Mouse (Mus musculus): ENCODE data around the gene Ptcd1. TPM values are rescaled to one million over a fixed set of nuclear protein-coding genes. Genes with fewer than 3 reads are reported as not detected.

Gene Ptcd1
- total RNA-seq, 1 experiment, result 14.3 TPM

DNA sequence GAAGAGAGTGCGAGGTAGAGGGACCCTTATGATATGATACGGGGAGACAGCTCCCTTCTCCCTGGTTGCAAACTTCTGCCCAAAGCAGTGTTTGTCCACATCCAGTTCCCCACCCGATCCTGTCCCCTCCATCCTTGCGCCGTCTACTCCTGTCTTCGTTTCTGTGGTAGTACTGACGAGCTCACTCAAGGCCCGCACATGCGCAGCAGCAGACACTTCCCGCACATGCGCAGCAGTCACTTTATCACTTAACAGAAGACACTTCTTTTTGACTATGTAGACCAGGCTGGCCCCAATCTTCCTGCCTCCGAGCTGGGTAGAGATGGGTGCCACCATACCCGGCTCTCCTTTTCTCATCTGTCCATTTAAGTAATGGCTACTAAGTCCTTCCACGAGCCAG is 5.5 kb downstream of the Ptcd1 start:
- H3K9ac ChIP-seq (ENCODE audit: insufficient read depth, low read depth, low read length, poor library complexity, severe bottlenecking), result no peak overlapping the region
- in situ Hi-C loops (cut with MboI; ENCODE audit: low sequenced_read_pairs in 2 of 2, unreplicated experiment in 2 of 2), result no loop called here
- peaks cover 2 to 3% of the 10 kb centered on the region in 2 experiments; a peak in 2 of 4 replicates for H3K4me1 ChIP-seq (ENCODE audit: control insufficient read depth in 2 of 2, insufficient read depth in 2 of 2, low read length in 2 of 2, poor library complexity in 1 of 2)
- no peaks in the 10 kb centered on the region for H3K9me3 ChIP-seq (ENCODE audit: control insufficient read depth, insufficient read depth, low read depth, low read length)
- no peak for DNase-seq (ENCODE audit: low read depth, low spot score)
- no peak overlapping the region for H3K27ac ChIP-seq (ENCODE audit: insufficient read depth, low read depth, low read length, poor library complexity, severe bottlenecking)
- TF ChIP-seq ZNF384 (IDR thresholded peaks at IDR 0.05; ENCODE audit: low read depth, low read length) (no peak), HCFC1 (IDR thresholded peaks at IDR 0.05; ENCODE audit: borderline replicate concordance, insufficient read depth, low read length) (no peak), CHD2 (IDR thresholded peaks at IDR 0.05; ENCODE audit: low read depth, low read length) (no peak), MAFK (IDR thresholded peaks at IDR 0.05; ENCODE audit: insufficient read depth, low read depth, low read length) (no peak)
- no peak overlapping the region for H3K4me3 ChIP-seq (ENCODE audit: insufficient read depth in 1 of 2, low read depth in 1 of 2, low read length in 2 of 2, poor library complexity in 1 of 2, severe bottlenecking in 1 of 2)
- peaks cover 22% of the 10 kb centered on the region for H3K36me3 ChIP-seq (ENCODE audit: control insufficient read depth, insufficient read depth, low read length, poor library complexity, severe bottlenecking)

DNA sequence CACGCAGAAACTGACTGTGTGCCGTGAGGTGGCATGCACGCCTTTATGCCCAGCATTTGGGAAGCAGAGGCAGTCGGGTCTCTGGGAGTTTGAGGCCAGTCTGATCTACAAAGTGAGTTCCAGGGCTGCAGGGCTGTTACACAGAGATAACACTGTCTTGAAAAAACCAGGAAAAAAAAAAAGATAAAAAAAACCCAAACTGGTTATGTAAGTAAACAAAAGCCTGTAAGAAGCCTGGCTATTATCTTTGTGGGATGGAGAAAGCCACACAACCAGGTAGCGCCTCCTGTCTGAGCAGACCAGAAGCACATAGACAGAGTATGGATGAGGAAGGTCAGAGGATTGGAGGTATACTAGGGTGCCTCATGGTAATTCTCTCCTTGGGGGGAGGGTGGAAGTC is 14.2 kb downstream of the Ptcd1 start:
- Histone ChIP-seq H3K4me3 (ENCODE audit: insufficient read depth in 1 of 2, low read depth in 1 of 2, low read length in 2 of 2, poor library complexity in 1 of 2, severe bottlenecking in 1 of 2) (no peak overlapping the region), H3K36me3 (ENCODE audit: control insufficient read depth, insufficient read depth, low read length, poor library complexity, severe bottlenecking) (peaks cover 45% of the 10 kb centered on the region), H3K27ac (ENCODE audit: insufficient read depth, low read depth, low read length, poor library complexity, severe bottlenecking) (no peak overlapping the region), H3K9me3 (ENCODE audit: control insufficient read depth, insufficient read depth, low read depth, low read length) (no peaks in the 10 kb centered on the region), H3K9ac (ENCODE audit: insufficient read depth, low read depth, low read length, poor library complexity, severe bottlenecking) (no peak overlapping the region), H3K4me1 (ENCODE audit: control insufficient read depth in 2 of 2, insufficient read depth in 2 of 2, low read length in 2 of 2, poor library complexity in 1 of 2) (no peaks in the 10 kb centered on the region)
- TF ChIP-seq HCFC1 (IDR thresholded peaks at IDR 0.05; ENCODE audit: borderline replicate concordance, insufficient read depth, low read length) (no peak), CHD2 (IDR thresholded peaks at IDR 0.05; ENCODE audit: low read depth, low read length) (no peak), ZC3H11A (IDR thresholded peaks at IDR 0.05; ENCODE audit: borderline replicate concordance, low read depth, low read length) (no peak), MAFK (IDR thresholded peaks at IDR 0.05; ENCODE audit: insufficient read depth, low read depth, low read length) (no peak), ZNF384 (IDR thresholded peaks at IDR 0.05; ENCODE audit: low read depth, low read length) (no peak)
- in situ Hi-C loops (cut with MboI; ENCODE audit: low sequenced_read_pairs in 2 of 2, unreplicated experiment in 2 of 2), result no loop called here
- DNase-seq (ENCODE audit: low read depth, low spot score), result no peak

DNA sequence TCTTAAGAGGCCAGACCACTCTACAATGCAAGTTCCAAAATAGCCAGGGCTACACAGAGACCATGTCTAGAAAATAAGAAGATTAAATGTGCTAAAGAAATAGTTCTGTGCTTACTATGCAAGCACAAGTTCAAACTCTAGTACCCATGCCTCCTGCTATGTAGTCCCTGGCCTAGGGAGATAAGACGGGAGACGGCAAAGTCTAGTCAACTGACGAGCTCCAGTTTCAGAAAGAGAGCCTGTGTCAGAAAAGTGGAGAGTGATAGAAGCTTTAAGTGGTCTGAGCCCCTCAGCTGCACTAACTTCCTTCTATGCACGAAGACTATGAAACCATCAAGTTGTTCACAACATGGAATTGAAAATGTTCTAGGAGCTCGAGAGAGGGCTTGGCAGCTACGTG is 17.6 kb downstream of the Ptcd1 start:
- in situ Hi-C loops (cut with MboI; ENCODE audit: low sequenced_read_pairs in 2 of 2, unreplicated experiment in 2 of 2), result no loop called here
- Histone ChIP-seq H3K4me1 (ENCODE audit: control insufficient read depth in 2 of 2, insufficient read depth in 2 of 2, low read length in 2 of 2, poor library complexity in 1 of 2) (no peaks in the 10 kb centered on the region), H3K9ac (ENCODE audit: insufficient read depth, low read depth, low read length, poor library complexity, severe bottlenecking) (no peak overlapping the region), H3K36me3 (ENCODE audit: control insufficient read depth, insufficient read depth, low read length, poor library complexity, severe bottlenecking) (peaks cover 58% of the 10 kb centered on the region), H3K27ac (ENCODE audit: insufficient read depth, low read depth, low read length, poor library complexity, severe bottlenecking) (no peak overlapping the region), H3K4me3 (ENCODE audit: insufficient read depth in 1 of 2, low read depth in 1 of 2, low read length in 2 of 2, poor library complexity in 1 of 2, severe bottlenecking in 1 of 2) (no peak overlapping the region), H3K9me3 (ENCODE audit: control insufficient read depth, insufficient read depth, low read depth, low read length) (no peaks in the 10 kb centered on the region)
- no peak for DNase-seq (ENCODE audit: low read depth, low spot score)
- TF ChIP-seq CHD2 (IDR thresholded peaks at IDR 0.05; ENCODE audit: low read depth, low read length) (no peak), MAFK (IDR thresholded peaks at IDR 0.05; ENCODE audit: insufficient read depth, low read depth, low read length) (no peak), HCFC1 (IDR thresholded peaks at IDR 0.05; ENCODE audit: borderline replicate concordance, insufficient read depth, low read length) (no peak), ZNF384 (IDR thresholded peaks at IDR 0.05; ENCODE audit: low read depth, low read length) (no peak), ZC3H11A (IDR thresholded peaks at IDR 0.05; ENCODE audit: borderline replicate concordance, low read depth, low read length) (no peak)

DNA sequence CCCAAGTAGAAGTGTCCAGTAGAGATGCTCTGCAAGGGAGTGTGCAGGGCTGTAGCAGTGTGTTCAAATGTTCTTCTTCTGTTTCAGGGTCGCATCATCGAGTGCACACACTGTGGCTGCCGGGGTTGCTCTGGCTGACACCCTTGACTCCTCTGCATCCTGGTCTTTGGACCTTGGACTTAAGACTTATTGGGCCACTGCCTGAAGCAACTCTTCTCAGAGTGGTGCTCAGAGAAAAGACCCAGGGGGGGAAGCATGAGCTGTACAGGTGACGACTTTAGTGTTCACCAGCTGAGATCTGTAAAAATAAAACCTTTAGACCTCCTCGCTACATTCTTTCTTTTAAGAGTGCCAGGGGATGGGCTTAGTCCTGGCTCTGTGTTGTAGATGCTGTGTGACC is 19.2 kb downstream of the Ptcd1 start:
- TF ChIP-seq CHD2 (IDR thresholded peaks at IDR 0.05; ENCODE audit: low read depth, low read length) (no peak), HCFC1 (IDR thresholded peaks at IDR 0.05; ENCODE audit: borderline replicate concordance, insufficient read depth, low read length) (no peak), ZC3H11A (IDR thresholded peaks at IDR 0.05; ENCODE audit: borderline replicate concordance, low read depth, low read length) (no peak), ZNF384 (IDR thresholded peaks at IDR 0.05; ENCODE audit: low read depth, low read length) (no peak), MAFK (IDR thresholded peaks at IDR 0.05; ENCODE audit: insufficient read depth, low read depth, low read length) (no peak)
- Histone ChIP-seq H3K4me1 (ENCODE audit: control insufficient read depth in 2 of 2, insufficient read depth in 2 of 2, low read length in 2 of 2, poor library complexity in 1 of 2) (no peaks in the 10 kb centered on the region), H3K36me3 (ENCODE audit: control insufficient read depth, insufficient read depth, low read length, poor library complexity, severe bottlenecking) (peaks cover 57% of the 10 kb centered on the region), H3K4me3 (ENCODE audit: insufficient read depth in 1 of 2, low read depth in 1 of 2, low read length in 2 of 2, poor library complexity in 1 of 2, severe bottlenecking in 1 of 2) (no peak overlapping the region), H3K9me3 (ENCODE audit: control insufficient read depth, insufficient read depth, low read depth, low read length) (no peaks in the 10 kb centered on the region), H3K27ac (ENCODE audit: insufficient read depth, low read depth, low read length, poor library complexity, severe bottlenecking) (no peak overlapping the region), H3K9ac (ENCODE audit: insufficient read depth, low read depth, low read length, poor library complexity, severe bottlenecking) (no peak overlapping the region)
- no peak for DNase-seq (ENCODE audit: low read depth, low spot score)
- in situ Hi-C loops (cut with MboI; ENCODE audit: low sequenced_read_pairs in 2 of 2, unreplicated experiment in 2 of 2), result no loop called here

DNA sequence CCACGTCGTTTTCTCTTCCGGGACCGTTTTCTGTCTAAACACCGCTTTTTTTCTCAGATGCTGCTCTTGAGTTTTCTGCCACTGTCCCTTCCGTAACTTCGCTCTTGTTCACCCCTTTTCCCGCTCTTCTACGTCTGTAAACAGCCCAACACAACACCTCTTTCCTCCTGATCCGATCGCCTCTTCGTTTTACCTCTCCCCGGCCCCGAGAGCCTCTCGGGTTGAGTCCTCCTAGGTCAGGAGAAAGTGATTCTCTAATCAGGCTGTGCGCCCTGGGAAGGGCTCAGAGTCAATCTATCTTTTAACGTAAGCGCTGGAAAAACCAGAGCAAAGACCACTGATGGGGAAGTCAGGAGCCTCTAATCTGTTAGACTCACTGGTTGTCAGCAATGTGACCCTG is 26.3 kb downstream of the Ptcd1 start:
- in situ Hi-C loops (cut with MboI; ENCODE audit: low sequenced_read_pairs in 2 of 2, unreplicated experiment in 2 of 2), result no loop called here
- DNase-seq (ENCODE audit: low read depth, low spot score), result no peak
- Histone ChIP-seq H3K9me3 (ENCODE audit: control insufficient read depth, insufficient read depth, low read depth, low read length) (no peaks in the 10 kb centered on the region), H3K4me1 (ENCODE audit: control insufficient read depth in 2 of 2, insufficient read depth in 2 of 2, low read length in 2 of 2, poor library complexity in 1 of 2) (peaks cover 0 to 2% of the 10 kb centered on the region in 2 experiments; a peak in 2 of 4 replicates), H3K9ac (ENCODE audit: insufficient read depth, low read depth, low read length, poor library complexity, severe bottlenecking) (peak overlapping the region; percentile 95), H3K27ac (ENCODE audit: insufficient read depth, low read depth, low read length, poor library complexity, severe bottlenecking) (peak overlapping the region; percentile 63), H3K4me3 (ENCODE audit: insufficient read depth in 1 of 2, low read depth in 1 of 2, low read length in 2 of 2, poor library complexity in 1 of 2, severe bottlenecking in 1 of 2) (peak overlapping the region; percentile 77 to 89), H3K36me3 (ENCODE audit: control insufficient read depth, insufficient read depth, low read length, poor library complexity, severe bottlenecking) (peaks cover 34% of the 10 kb centered on the region)
- TF ChIP-seq ZNF384 (IDR thresholded peaks at IDR 0.05; ENCODE audit: low read depth, low read length) (no peak), CHD2 (IDR thresholded peaks at IDR 0.05; ENCODE audit: low read depth, low read length) (no peak), MAFK (IDR thresholded peaks at IDR 0.05; ENCODE audit: insufficient read depth, low read depth, low read length) (no peak), HCFC1 (IDR thresholded peaks at IDR 0.05; ENCODE audit: borderline replicate concordance, insufficient read depth, low read length) (no peak), ZC3H11A (IDR thresholded peaks at IDR 0.05; ENCODE audit: borderline replicate concordance, low read depth, low read length) (no peak)
